Mouse (Mus musculus) limb, embryonic 11.5 days (tissue): Measurements from ENCODE around the gene Hltf. TPM values are rescaled to one million over a fixed set of nuclear protein-coding genes. Genes with fewer than 3 reads are reported as not detected.
"Not testable (repeated sequence)": the region's sequence is repeated elsewhere in the genome, so short reads cannot be mapped to it uniquely, and the experiment has no call there.

ENCODE experiments used
- ATAC-seq: fragments of 200-750 bp; cut with Nextera tagmentation; 2 replicates; pipeline ENCODE4 v1.8.0; 2017; ENCODE audit warnings: low read depth; ENCODE audit not compliant: insufficient number of reproducible peaks, low FRiP score, low TSS enrichment
- DNase-seq: peaks from one replicate; pipeline ENCODE4 v3.0.0-alpha.2; 2015; ENCODE audit warnings: low spot score
- H3K27ac ChIP-seq: fragments of 300-500 bp; sonication (generic); replicated peaks from 2 replicates; pipeline ENCODE4 v1.5.1; 2014; ENCODE audit warnings: low read depth, mild to moderate bottlenecking, low read length
- H3K27me3 ChIP-seq: fragments of 300-500 bp; sonication (generic); 2 replicates; pipeline ENCODE4 v1.6.1; 2014; ENCODE audit warnings: mild to moderate bottlenecking, low read length, mixed read lengths; ENCODE audit not compliant: control insufficient read depth, insufficient read depth
- H3K36me3 ChIP-seq: fragments of 300-500 bp; sonication (generic); 2 replicates; pipeline ENCODE4 v1.6.1; 2014; ENCODE audit warnings: mild to moderate bottlenecking, low read length, moderate library complexity, mixed read lengths; ENCODE audit not compliant: control insufficient read depth, insufficient read depth
- H3K4me1 ChIP-seq: fragments of 300-500 bp; sonication (generic); 2 replicates; pipeline ENCODE4 v1.6.1; 2014; ENCODE audit warnings: low read length, mixed read lengths; ENCODE audit not compliant: control insufficient read depth, insufficient read depth
- H3K4me2 ChIP-seq: fragments of 300-500 bp; sonication (generic); 2 replicates; pipeline ENCODE4 v1.6.1; 2014; ENCODE audit warnings: low read depth, mild to moderate bottlenecking, moderate library complexity; ENCODE audit not compliant: severe bottlenecking
- H3K4me3 ChIP-seq: fragments of 300-500 bp; sonication (generic); 2 replicates; pipeline ENCODE4 v1.5.1; 2014; ENCODE audit warnings: low read depth, low read length
- H3K9ac ChIP-seq: fragments of 300-500 bp; sonication (generic); 2 replicates; pipeline ENCODE4 v1.6.1; 2014; ENCODE audit warnings: mild to moderate bottlenecking, low read length
- H3K9me3 ChIP-seq: fragments of 300-500 bp; sonication (generic); 2 replicates; pipeline ENCODE4 v1.6.1; 2016; ENCODE audit warnings: low read length; ENCODE audit not compliant: control insufficient read depth
- WGBS: fragments of 180-500 bp; shearing (Covaris S2); extraction: QIAGEN DNeasy Blood & Tissue Kit; methylation state at CpG from one replicate; pipeline ENCODE4 v1.1.7; 2014; 5-methylcytosine and 5-hydroxymethylcytosine counted together
- polyA plus RNA-seq: library from polyadenylated mRNA; unstranded; fragments of >200 nt; fragmentation: Nextera tagmentation; extraction: Ambion mirVana; gene quantifications from 2 replicates; pipeline ENCODE4 v1.2.1, GENCODE M21; 2014

Gene Hltf
- polyA plus RNA-seq, 1 experiment from 2014 or later, result 21.4 TPM

- WGBS, result 92% methylated on average over 19 of the region's 19 CpGs
- H3K4me2 ChIP-seq, result no peak overlapping the region
- H3K27me3 ChIP-seq, result no peaks in the 10 kb centered on the region
- H3K9ac ChIP-seq, result no peak overlapping the region
- H3K4me1 ChIP-seq, result no peaks in the 10 kb centered on the region
- H3K4me3 ChIP-seq, result no peak overlapping the region
- no peak overlapping the region for H3K27ac ChIP-seq
- ATAC-seq (no peak), DNase-seq (no peak)
- no peaks in the 10 kb centered on the region for H3K36me3 ChIP-seq
- no peaks in the 10 kb centered on the region for H3K9me3 ChIP-seq
Observed at GRCm38 (mm10) chr3:20119044-20119591, 61.5 kb downstream of the Hltf start.

DNA sequence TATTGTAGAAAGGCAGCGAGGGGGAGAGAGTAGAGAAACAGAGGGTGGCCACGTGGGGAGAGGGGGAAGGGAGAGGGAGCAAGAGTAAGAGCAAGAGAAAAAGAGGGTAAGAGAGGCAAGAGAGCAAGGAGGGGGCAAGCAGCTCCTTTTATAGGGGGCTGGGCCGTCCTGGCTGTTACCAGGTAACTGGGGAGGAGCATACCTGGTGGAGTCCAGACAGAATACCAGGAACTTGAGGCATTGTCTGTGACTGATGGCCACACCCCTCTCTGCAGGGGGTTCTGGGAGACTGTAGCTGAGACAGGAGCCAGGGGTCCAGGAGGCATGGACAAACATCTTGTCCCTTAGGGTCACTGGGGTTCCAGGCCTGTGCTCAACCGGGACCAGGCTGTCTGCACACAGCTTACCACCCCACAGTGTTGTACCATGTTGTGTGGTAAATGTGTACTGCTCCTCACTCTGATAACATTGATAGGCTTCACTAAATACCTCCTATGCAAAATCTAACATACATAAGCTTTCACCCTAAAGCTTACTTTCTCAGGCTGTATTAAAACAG is 62.2 kb downstream of the Hltf start:
- ATAC-seq, result no peak

DNA sequence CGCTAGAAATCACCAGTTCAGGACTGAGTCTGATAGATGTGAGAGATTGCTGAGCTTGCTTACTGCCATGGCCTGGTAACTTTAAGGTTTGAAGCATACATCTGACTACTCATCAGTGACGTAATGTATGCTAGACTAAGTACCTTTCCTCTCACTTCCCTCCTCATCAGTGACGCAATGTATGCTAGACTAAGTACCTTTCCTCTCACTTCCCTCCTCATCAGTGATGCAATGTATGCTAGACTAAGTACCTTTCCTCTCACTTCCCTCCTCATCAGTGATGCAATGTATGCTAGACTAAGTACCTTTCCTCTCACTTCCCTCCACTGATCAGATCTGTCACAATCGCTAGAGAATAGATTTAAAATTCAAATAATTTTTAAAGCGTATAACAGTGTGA is 64.0 kb downstream of the Hltf start:
- DNase-seq, H3K4me2 ChIP-seq, H3K27me3 ChIP-seq, H3K36me3 ChIP-seq, H3K4me1 ChIP-seq, H3K4me3 ChIP-seq, H3K9me3 ChIP-seq, H3K9ac ChIP-seq, ATAC-seq, H3K27ac ChIP-seq: not testable (repeated sequence)
- WGBS, result 92% methylated on average over 5 of the region's 5 CpGs

More for the DNA sequence above, 62.2 kb downstream of the Hltf start:
- no peak overlapping the region for H3K9ac ChIP-seq
- no peaks in the 10 kb centered on the region for H3K9me3 ChIP-seq
- H3K4me3 ChIP-seq, result no peak overlapping the region
- no peak overlapping the region for H3K4me2 ChIP-seq
- no peaks in the 10 kb centered on the region for H3K36me3 ChIP-seq
- no peak for DNase-seq
- 74% methylated on average over 4 of the region's 4 CpGs for WGBS
- H3K4me1 ChIP-seq, result no peaks in the 10 kb centered on the region
- H3K27ac ChIP-seq, result no peak overlapping the region
- no peaks in the 10 kb centered on the region for H3K27me3 ChIP-seq

DNA sequence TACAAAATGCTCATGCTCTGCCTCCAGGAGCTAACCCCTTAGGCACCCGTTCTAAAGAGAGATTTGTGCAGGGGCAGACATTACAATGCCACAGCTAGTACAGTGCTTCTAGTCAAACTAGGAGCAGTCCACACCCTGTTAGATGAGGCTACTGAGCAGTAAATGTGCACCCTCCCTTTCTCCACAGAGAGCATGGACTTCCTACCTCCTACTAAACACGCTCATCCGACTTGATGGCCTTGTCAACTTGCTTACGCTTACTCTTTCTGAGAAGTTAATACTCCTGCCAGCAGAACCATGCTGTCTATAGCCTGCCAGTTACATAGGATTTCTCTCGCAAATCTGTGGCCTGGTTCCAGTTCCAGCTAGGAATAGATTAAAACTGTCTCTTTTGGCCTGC is 68.0 kb downstream of the Hltf start:
- H3K9me3 ChIP-seq, result no peaks in the 10 kb centered on the region
- no peak overlapping the region for H3K4me2 ChIP-seq
- no peak overlapping the region for H3K27ac ChIP-seq
- no peak overlapping the region for H3K4me3 ChIP-seq
- DNase-seq (no peak), ATAC-seq (no peak)
- no peaks in the 10 kb centered on the region for H3K36me3 ChIP-seq
- WGBS, result 87% methylated on average over 5 of the region's 5 CpGs
- H3K9ac ChIP-seq, result no peak overlapping the region
- H3K4me1 ChIP-seq, result no peaks in the 10 kb centered on the region
- H3K27me3 ChIP-seq, result no peaks in the 10 kb centered on the region

- H3K4me1 ChIP-seq, result no peaks in the 10 kb centered on the region
- H3K4me2 ChIP-seq, result no peak overlapping the region
- no peak for DNase-seq
- WGBS, result 78% methylated on average over 2 of the region's 2 CpGs
- no peaks in the 10 kb centered on the region for H3K27me3 ChIP-seq
- H3K27ac ChIP-seq, result no peak overlapping the region
- H3K36me3 ChIP-seq, result no peaks in the 10 kb centered on the region
- H3K9me3 ChIP-seq, result no peaks in the 10 kb centered on the region
- ATAC-seq, result no peak
- H3K4me3 ChIP-seq, result no peak overlapping the region
- no peak overlapping the region for H3K9ac ChIP-seq
Observed at GRCm38 (mm10) chr3:20127047-20127595, 69.5 kb downstream of the Hltf start.

- no peak overlapping the region for H3K4me2 ChIP-seq
- no peak for DNase-seq
- 92% methylated on average over 5 of the region's 5 CpGs for WGBS
- no peaks in the 10 kb centered on the region for H3K9me3 ChIP-seq
- no peaks in the 10 kb centered on the region for H3K27me3 ChIP-seq
- H3K36me3 ChIP-seq, result no peaks in the 10 kb centered on the region
- no peak overlapping the region for H3K9ac ChIP-seq
- ATAC-seq, result no peak
- H3K4me3 ChIP-seq, result no peak overlapping the region
- no peaks in the 10 kb centered on the region for H3K4me1 ChIP-seq
- no peak overlapping the region for H3K27ac ChIP-seq
Observed at GRCm38 (mm10) chr3:20129491-20129890, 71.9 kb downstream of the Hltf start.

- no peak for ATAC-seq
- no peaks in the 10 kb centered on the region for H3K36me3 ChIP-seq
- 87% methylated on average over 8 of the region's 8 CpGs for whole genome bisulfite sequencing
Observed at GRCm38 (mm10) chr3:20130456-20131349, 73.1 kb downstream of the Hltf start.

GRCm38 (mm10) chr3:20131350-20131720 is 73.7 kb downstream of the Hltf start:
- Histone ChIP-seq H3K36me3 (no peaks in the 10 kb centered on the region), H3K4me2 (no peak overlapping the region), H3K9ac (no peak overlapping the region), H3K27ac (no peak overlapping the region), H3K4me3 (no peak overlapping the region), H3K4me1 (no peaks in the 10 kb centered on the region), H3K9me3 (no peaks in the 10 kb centered on the region), H3K27me3 (no peaks in the 10 kb centered on the region)
- WGBS, result 92% methylated on average over 2 of the region's 2 CpGs
- DNase-seq, result no peak
- no peak for ATAC-seq

More at GRCm38 (mm10) chr3:20130456-20131349, 73.1 kb downstream of the Hltf start:
- H3K9ac ChIP-seq, result no peak overlapping the region
- H3K9me3 ChIP-seq, result no peaks in the 10 kb centered on the region
- no peaks in the 10 kb centered on the region for H3K4me1 ChIP-seq
- no peak for DNase-seq
- no peak overlapping the region for H3K4me2 ChIP-seq
- H3K27ac ChIP-seq, result no peak overlapping the region
- no peak overlapping the region for H3K4me3 ChIP-seq
- H3K27me3 ChIP-seq, result no peaks in the 10 kb centered on the region
